Mouse (Mus musculus): ENCODE measurements around the gene Tmem151b.
A peak's percentile ranks its signal among the peaks of the same experiment; 100 is the strongest.

The Tmem151b gene

DNA sequence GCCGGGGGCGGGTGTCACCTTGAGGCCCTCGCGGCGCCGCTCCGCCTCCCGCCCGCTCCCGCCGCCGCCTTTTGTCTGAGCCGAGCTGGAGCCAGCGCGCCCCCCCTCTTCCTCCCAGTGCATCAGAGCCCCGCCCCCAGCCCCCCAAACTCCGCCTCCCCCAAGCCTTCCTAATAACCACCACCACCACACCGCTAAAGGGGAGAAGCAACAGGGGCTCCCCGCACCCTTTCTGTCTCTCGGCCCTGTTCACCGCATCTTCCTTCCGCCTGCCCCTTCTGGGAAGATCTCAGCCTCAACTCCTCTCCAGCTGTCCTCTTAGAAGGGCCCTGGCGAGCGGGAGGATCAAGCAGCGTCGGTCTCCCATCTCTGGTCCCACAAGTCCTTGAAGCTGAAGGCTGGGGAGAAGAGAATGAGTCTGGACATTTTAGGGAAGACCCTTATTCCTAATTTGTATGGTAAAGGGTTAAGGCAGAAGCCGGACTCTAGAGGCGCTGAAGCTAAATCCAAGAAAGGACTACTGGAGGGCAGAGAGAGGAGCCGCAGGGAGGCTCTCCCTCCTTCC lies at the start of gene Tmem151b:
Gene Tmem151b (minus strand): TSS at position 61 of the 565 bp plus-strand sequence.
- DNase-seq, result peak; percentile 94 to 96

DNA sequence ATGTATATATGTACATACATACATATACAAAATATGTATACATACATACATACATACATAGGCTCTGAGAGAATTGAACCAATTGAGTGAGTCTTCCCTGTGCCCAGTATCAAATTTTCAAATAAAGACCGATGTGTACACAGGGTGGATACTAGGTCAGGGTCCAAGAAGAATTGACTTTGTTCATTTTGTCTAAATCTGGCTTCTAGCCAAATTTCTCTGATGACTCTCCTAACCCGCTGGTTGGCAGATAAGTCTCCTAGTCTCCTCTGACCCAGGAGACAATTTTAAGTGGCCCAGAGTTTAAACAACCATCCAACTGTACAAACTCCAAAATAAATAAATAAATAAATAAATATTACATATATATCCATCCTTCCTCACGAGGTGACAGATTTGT lies 49.4 kb upstream of the Tmem151b start:
- DNase-seq, result peak in 1 of 2 experiments; percentile 43

DNA sequence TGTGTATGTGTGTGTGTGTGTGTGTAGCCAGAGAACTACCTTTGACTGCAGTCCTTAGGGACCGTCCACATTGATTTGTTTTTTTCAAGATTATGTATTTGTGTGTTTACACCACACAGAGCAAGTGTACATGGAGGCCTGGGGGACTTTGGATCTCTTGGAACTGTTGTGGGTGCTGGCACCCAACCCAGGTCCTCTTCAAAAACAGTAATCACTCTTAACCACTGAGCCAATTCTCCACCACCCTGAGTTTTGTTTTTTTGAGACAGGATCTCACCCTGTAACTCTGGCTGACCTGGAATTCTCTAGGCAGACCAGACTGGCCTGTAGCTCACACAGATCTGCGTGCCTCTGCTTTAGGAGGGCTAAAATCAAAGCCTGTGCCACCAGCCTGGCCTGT lies 48.9 kb upstream of the Tmem151b start:
- DNase-seq, result peak in 1 of 2 experiments; percentile 53

DNA sequence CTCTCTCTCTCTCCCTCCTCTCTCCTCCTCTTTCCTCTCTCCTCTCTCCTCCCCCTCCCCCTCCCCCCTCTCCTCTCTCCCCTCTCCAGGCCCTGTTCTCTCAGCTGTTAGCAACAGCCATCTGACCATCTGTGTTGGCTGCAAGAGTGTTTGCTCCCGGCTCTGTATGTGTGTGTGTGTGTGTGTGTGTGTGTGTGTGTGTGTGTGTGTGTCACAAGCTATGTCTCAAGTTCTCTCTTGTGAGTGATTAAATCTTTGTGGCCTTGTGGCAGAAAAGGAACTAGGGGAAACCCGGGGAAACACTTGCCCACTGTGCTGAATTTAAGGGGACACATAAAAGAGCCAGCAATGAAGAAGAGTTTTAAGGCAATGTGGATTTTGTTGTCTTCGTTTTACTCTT lies 48.3 kb upstream of the Tmem151b start:
- peak; percentile 84 to 88 for DNase-seq

DNA sequence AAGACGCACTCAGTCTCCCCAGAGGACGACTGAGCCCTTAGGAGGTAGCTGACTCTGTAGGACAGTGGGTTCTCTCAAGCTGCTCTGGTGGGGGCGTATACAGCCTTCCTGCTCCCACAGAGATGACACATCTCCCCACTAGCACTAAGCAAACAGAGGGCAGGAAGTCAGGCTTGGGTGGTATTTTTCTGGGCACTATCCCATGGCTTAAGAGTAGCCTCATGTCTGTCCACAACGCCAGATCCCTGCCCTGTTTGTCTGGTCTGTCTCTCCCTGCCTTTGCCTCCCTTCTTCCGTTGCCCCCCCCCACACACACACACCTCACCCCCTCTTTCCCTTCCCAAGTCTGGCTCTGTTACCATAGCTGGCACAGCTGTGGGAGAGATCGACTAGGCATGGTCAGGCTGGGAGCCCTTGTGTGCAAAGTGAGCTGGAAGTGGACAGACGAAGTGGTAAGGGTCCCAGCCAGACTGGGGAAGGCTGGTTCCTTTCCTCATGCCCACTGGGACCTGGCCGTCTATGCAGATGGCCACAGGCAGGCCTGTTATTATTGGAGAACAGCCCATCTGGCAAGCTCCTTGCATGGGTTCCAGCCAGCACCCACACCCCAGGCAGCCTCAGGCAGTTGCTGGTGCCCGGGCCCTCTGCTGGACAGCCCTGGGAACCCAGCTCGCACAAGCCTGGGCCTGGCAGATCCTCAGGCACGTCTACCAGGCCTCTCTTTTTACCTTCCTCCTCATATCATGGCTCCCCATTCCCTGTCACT lies 47.3 kb upstream of the Tmem151b start:
- peak; percentile 91 to 94 for DNase-seq

DNA sequence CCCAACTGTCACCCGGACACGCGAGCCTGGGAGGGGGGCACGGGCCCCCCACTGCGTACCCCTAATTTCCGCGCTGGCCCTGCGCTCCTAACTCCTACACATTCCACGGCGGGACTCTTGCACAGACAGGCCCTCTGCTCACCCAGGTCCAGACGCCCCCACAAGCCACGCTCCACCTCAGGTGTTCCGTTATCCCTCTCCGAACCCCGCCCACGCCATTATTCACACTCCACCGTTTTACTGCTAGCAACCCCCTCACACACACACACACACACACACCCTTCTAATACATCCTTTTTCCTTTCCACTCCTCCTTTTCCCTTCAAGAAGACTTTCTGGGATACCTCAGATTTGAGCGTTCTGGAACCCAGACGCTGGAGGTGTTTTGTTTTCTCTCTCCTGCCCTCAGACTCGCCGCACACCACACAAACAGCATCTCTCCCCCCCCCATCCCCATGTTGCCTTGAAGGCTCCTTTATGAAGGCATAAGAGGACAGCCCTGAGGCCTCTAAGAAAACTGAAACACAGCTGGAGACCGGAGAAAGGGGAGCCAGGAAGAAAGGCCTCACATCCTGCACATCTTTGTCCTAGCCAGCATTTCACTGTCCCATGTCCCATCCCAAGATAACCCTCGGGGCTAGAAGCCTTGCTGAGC lies 46.4 kb upstream of the Tmem151b start:
- DNase-seq, result peak in 1 of 2 experiments; percentile 80

DNA sequence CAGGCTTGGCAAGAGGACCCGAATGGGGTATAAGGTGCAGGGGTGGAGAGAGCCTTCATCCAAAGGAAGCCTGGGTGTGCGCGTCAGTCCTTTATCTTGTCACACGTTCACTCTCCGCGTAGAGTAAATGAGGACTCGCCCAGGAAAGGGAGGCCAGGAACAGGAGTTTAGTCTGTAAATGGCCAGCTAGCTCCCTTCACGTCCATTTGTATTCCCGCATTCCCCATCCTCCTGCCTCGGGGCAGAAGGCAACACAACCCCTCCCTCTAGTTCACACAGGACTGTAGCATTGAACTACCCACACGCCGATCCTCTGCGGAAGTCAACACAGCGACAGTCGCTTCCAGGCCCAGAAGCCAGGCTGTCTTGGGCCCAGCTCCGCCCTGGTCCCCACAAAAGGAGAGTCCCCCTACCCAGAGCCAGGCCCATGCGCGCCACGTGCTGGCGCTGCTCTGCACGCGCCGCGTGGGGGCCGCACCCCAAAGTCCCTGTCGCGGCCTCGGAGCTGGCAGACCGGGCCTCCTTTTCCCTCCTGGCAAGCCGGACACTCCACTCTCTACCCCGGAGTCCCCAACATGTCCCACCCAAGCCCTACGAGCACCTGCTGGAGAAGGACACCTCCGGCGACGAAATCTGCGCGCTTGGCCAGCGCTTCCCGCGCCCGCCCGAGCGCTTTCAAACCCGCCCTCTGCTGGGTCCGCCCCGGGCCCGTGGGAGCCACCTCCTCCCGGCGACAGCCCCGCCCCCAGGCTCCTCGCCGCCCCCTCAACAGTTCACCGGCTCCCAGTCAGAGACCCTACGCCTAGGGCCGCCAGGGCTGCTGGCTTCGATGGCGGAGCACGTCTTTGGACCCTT lies 45.6 kb upstream of the Tmem151b start:
- peak; percentile 89 to 94 for DNase-seq

DNA sequence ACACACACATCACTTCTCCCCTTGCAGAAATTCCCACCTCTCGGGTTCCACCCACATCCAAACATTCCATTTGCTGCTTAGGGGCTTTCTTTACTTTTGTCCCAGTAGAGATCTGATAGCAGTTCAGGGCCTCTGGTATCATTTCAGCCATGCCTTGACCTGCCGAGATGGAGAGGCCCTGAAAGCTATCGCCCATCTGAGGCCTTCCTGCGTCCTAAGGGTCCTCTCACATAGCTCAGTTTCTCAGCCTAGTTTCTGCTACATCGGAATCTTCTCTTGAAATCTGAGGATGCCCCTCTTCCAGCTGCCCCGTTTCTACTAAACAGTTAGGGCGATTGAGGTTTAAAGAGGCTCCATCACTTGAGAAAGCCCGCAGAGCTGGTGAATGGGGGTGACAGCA lies 44.7 kb upstream of the Tmem151b start:
- DNase-seq, result peak in 1 of 2 experiments; percentile 34

DNA sequence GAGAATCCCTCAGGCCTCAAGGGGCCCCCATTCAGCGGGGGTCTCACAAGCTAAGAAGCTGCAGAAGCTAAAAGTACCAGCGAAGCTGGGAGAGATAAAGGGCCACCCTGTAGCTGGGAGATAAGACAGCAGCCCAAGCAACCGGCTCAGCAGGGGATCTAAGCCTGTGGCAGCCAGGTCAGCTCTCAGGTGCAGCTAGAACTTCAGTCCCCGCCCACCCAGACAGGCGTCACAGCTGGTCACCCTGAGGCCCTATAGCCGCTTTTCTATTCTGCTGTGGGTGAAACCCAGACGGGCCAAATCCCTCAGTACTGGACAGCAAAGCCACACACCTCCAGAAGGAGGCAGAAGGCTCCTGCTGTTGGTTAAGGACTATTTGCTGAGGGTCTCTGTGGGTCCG lies 44.0 kb upstream of the Tmem151b start:
- peak; percentile 65 to 66 for DNase-seq

DNA sequence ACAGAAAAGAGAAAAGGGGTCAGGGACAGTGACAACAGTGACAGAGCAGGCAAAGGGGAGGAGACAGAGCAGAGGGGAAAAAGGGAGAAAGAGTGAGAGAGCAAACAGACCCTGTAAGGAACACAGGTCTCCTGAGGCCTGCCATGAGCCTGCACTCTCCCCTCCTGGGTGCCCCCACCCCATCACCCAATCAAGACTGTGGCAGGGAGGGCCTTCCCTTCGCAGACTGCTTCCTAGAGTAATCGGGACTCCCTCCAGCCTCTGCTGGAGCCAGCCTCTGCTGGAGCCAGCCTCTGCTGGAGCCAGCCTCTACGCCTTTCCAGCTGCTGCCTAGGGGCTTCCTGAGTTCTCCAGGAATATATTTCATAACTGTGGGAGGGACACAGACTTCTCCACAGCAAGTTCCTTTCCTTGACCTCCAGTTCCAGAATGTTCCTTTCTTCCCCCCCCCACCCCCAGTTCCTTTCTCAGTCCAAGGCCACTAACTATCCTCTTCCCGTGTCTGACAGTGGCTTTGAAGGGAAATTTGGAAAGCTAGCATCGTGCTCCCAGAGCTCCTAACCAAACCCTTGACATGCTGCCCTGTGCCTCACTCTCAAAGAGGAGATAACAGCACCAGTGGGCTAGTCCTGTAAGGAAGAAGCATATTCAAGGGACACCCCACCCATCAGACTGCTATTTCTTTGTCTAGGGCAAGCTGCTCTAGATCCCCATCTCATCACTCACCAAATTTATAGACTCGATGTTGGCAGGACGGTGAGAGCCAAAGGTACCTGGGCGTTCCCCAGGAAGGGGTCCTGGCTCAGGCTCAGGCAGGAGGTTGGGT lies 43.3 kb upstream of the Tmem151b start:
- DNase-seq, result peak; percentile 64 to 67

DNA sequence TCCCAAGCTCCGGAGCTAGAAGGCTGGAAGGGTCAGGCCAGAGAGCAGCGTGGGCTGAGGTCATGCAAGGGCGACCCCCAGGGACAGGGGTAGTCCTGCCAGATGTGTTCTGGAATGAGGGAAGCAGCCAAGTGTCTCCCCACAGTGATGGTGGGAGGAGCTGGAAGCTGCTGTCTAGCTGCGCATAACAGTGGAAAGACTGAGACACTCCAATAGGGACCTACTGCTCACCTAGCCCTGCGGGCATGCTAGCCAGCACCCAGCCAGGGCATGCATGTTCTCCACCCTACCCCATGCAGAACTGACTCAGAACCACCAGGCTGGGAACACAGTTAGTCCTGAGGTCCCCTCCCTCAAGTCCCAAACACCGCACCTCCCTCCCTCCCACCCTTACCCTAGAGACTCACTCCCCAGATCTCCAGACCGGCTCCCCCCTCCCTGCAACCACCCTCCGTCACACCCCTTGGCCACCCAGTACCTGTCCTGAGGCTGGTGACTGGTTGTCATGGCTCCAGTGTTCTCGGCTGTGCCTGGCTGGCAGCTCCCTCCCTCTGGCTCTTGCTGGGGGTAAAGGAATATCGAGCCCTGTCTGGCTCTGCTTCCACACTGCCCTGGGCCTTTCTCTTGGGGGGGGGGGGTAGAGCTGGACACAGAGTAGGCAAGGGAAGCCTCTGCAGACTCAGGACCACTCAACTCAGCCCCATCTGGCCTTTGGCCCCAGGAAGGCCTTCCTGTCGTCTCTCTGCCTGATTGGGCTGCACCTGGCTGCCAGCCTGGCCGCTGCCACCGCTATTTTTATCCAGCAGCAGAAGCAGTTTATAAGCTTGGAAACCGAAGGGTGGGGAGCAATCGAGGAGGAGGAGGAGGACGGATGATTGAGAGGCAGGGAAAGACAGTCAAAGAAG lies 42.5 kb upstream of the Tmem151b start:
- DNase-seq, result peak; percentile 75 to 77

DNA sequence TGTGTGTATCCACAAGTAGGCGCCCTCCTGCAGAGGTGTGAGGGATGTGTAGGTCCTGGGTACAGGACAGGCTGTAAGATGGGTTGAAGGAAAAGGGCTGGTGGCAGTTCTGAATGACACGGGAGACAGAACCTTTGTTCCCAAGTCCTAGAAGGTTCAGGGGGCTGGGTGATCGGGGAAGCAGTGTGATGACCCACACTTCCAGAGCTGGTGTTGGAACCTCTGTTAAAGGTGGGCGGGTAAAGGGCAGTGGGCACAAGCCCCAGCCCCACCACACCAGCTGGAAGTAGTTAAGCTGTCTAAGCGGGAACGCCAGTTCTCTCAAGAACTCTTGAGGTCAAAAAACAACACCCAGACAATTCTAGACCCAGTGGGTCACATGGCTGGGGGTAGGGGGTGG lies 40.9 kb upstream of the Tmem151b start:
- DNase-seq, result peak; percentile 15 to 19

DNA sequence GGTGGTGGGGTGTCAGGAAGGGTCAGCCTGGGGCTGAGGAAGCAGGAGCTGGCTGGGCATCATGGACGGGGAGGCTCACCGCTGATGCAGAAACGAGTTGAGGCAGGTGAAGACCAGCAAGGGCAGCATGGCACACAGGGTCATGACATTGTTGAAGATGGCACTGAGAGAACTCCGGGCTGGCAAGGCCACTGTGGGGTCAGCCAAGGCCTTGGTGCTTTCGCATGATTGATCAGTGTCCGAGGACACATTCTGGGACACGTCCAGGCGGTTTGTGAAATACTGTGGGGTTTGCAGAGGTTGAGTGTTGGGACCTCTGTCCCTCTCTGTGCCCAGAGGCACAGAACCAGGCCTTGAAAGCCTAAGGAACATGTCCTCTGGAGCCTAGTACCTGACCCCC lies 40.4 kb upstream of the Tmem151b start:
- peak in 1 of 2 experiments; percentile 46 for DNase-seq

DNA sequence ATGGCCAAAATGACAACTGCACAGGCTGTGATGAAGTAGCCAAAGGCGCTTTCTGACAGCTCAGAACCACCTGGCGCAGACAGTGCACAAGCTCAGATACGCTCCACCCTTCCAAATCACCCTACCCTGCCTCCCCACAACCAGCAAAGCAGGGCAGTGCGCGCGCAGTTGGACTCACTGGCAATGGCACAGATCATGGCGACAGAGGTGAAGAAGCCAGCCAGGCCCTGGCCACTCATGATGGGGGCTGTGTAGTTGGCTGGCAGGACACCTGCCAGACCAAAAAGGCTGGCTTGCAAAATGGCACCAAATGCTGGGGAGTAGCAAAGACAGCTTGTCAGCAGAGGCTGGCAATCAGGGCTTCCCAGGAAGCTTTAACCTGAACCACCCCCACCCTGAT lies 39.8 kb upstream of the Tmem151b start:
- DNase-seq, result peak; percentile 86 to 93

DNA sequence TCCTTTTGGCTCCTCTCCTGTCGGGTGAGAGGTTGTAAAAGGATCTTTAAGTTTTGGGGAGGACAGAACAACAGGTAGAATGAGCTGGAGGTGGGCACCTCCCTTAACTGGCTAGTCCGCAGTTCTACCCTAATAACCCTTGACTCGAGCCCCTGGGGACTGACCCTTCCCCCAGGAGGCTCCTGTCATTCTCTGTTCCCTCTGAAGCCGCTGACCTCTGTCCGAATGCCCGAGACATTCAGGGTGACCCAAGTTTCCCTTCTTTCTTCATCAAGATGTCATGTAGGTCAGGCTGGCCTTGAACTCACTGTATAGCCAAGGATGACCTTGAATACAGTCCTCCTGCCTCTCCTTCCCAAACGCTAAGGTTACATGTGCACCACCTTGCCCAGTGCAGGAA lies 38.9 kb upstream of the Tmem151b start:
- DNase-seq, result peak in 1 of 2 experiments; percentile 20

DNA sequence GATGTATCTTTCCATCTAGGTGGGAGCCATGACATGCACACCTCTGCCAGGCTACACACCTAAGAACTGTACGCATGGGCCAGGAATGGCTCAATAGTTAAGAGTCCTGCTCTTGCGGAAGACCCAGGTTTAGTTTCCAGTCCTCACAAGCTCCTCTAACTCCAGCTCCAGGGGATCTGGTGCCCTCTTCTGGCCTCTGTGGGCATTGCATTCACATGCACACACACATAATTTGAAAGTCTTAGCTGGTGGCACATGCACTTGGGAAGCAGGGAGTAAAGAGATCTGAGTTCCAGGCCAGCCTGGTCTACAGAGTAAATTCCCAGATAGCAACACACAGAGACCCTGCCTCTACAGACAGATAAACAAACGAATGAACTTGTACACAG lies 37.0 kb upstream of the Tmem151b start:
- DNase-seq, result peak; percentile 70 to 78

DNA sequence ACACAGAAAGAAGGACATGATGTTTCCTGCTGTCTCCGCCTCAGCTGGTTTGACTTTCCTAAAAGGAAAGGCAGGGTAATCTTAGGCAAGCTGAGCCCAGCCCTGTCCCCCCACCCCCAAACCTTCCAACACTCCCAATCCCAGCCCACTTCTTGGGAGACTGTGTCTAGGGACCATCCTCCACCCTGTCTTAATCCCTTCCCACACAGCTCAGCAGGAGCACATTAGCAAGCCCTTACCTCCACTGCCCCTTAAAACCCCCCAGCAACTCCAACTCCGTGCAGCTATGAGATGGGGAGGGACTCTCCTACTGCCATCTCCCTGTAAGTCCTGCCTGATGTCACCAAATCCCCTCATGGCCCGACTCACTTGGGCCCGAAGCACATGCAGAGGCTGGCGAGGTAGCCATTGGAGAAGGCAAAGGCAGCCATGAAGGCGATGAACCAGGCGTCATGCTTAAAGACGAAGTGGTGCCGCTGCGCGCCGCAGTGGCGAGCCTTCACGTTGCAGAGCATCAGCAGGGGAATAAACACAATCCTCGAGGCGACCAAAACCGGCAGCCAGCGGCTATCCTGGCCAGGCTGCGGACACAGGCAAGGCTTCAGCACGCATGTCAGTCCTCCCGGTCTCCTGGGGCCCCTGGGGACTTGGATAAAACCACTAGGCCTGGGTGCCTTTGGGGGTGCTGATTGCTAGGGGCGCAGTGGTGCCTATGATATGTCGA lies 36.4 kb upstream of the Tmem151b start:
- DNase-seq, result no peak

DNA sequence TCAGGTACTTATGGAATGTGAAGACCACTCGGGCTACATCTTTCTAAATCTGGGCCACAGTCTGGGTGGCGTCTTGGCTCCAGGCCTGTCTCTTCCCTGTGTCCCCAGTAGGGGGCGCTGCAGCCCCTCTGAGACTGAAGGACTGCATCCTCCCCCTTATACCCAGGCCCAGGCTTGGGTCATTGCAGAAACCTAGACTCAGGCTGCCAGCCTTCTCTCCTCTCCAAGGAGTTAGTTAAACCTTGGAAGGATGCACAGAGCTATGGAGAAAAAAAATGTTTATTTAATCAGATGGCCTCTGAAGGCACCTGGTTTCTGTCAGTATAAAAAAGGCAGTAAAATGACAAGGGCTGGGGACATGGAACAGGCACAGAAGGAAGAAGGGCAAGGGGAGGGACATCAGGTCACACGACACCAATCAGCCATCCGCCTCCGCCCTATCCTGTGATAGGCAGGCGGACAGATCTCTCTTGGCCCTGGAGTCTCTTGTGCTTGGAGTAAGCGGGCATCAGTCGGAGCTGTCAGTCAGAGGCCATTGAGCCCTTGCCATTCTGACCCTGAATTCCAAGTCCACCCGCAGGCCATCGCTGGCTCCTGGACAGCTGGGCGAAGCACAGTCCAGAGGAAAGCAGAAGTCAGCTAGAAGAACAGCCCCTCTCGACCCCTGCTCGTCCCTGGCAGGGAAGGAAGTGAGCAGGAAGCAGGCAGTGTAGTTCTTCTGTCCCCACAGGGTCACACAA lies 35.6 kb upstream of the Tmem151b start:
- peak; percentile 92 to 95 for DNase-seq

DNA sequence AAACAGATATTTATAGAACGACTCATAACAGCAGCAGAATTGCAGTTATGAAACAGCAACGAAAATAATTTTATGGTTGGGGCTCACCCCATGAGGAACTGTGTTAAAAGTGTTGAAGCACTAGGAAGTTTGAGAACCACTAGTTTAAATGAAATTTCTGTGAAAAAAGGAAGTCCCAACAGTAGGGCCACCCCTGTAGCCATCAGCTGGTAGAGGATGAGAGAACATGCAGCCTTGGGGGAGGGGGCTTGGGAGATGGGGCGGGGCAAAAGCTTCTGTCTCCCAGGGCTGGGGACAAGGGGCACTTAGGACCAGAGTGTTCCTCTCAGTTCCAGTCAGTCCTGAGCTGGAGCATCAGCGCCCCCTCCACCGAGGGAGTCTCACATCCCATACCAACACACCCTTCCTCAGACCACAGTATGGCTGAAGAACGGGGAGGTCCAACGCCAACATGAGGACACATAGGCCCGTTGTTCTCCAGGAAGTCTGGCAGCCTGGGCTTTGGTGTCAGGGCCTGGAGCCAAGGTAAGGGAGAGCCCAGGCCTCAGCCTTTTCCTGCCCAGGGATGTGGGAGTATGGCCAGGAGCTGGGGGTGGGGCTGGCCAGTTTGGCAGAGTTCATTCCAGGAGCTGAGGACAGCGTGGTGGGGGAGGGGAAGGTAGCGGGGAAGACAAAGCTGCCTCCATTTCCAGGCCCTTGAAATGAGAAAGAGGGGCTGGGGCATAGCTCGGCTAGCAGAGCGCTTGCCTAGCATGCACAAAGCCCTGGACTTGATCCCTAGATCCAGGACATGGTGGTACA lies 34.8 kb upstream of the Tmem151b start:
- peak; percentile 95 to 97 for DNase-seq
